Mouse (Mus musculus) adrenal gland, postnatal 36 days (tissue): Measurements from ENCODE around the gene March6. TPM values are rescaled to one million over a fixed set of nuclear protein-coding genes. Genes with fewer than 3 reads are reported as not detected.

Experiments used
- DNase-seq, 2 experiments: peaks; one replicate each; pipeline ENCODE4 v3.0.0; 2021; ENCODE audit warnings: mixed read lengths in 1 of 2
- long read RNA-seq, 2 experiments: library from polyadenylated mRNA; stranded (forward); transcript quantifications; one replicate each; pipeline ENCODE4 v2.0.0; 2021; ENCODE audit warnings: borderline sequencing depth in 2 of 2
- total RNA-seq, 2 experiments: library from RNA; stranded (reverse); gene quantifications; 2 replicates each; pipeline ENCODE4 v1.2.3; 2021

The March6 gene
- total RNA-seq: 100 to 1,000 TPM; 132 to 160 TPM
- long read RNA-seq, experiment 1, full-length matches to known transcripts: 10 of 23 reads
- long read RNA-seq, experiment 1, partial matches to known transcripts: 10 of 23 reads
- long read RNA-seq, experiment 1, other reads (novel, unspliced or antisense): 3 of 23 reads
- long read RNA-seq, experiment 2, full-length matches to known transcripts: 3 of 5 reads
- long read RNA-seq, experiment 2, partial matches to known transcripts: 2 of 5 reads
- long read RNA-seq, experiment 2, other reads (novel, unspliced or antisense): 0 of 5 reads

GRCm38 (mm10) chr15:31530659-31531445 is at the start of gene March6:
TSS of gene March6 (minus strand) at chr15:31531053.
- DNase-seq: peak; percentile 90 to 96

- no peak for DNase-seq
Observed at GRCm38 (mm10) chr15:31576076-31576475, 45.2 kb upstream of the March6 start.

- no peak for DNase-seq
Observed at GRCm38 (mm10) chr15:31573692-31574091, 42.8 kb upstream of the March6 start.

GRCm38 (mm10) chr15:31573287-31573686 is 42.4 kb upstream of the March6 start:
- DNase-seq: no peak

- peak in 1 of 2 experiments; percentile 58 for DNase-seq
Observed at GRCm38 (mm10) chr15:31571906-31572722, 41.3 kb upstream of the March6 start.

GRCm38 (mm10) chr15:31570959-31571358 is 40.1 kb upstream of the March6 start:
- DNase-seq: peak in 1 of 2 experiments; percentile 50

GRCm38 (mm10) chr15:31569325-31570022 is 38.6 kb upstream of the March6 start:
- DNase-seq: peak; percentile 63 to 80

GRCm38 (mm10) chr15:31568581-31568996 is 37.7 kb upstream of the March6 start:
- DNase-seq: peak; percentile 82 to 92

GRCm38 (mm10) chr15:31567431-31567830 is 36.6 kb upstream of the March6 start:
- DNase-seq: peak in 1 of 2 experiments; percentile 46

GRCm38 (mm10) chr15:31565786-31566185 is 34.9 kb upstream of the March6 start:
- DNase-seq: no peak

GRCm38 (mm10) chr15:31565184-31565583 is 34.3 kb upstream of the March6 start, which contains the start of gene Cmbl:
TSS of gene Cmbl (plus strand) at chr15:31565389.
- DNase-seq: peak; percentile 53 to 55

- peak; percentile 43 to 63 for DNase-seq
Observed at GRCm38 (mm10) chr15:31563577-31564546, 33.0 kb upstream of the March6 start.

GRCm38 (mm10) chr15:31562847-31563246 is 32.0 kb upstream of the March6 start:
- no peak for DNase-seq

GRCm38 (mm10) chr15:31561976-31562375 is 31.1 kb upstream of the March6 start:
- no peak for DNase-seq

- DNase-seq: peak; percentile 58 to 68
Observed at GRCm38 (mm10) chr15:31561390-31561789, 30.5 kb upstream of the March6 start.

- no peak for DNase-seq
Observed at GRCm38 (mm10) chr15:31554855-31555254, 24.0 kb upstream of the March6 start.

GRCm38 (mm10) chr15:31550381-31550780 is 19.5 kb upstream of the March6 start:
- DNase-seq: no peak

- DNase-seq: no peak
Observed at GRCm38 (mm10) chr15:31547421-31547820, 16.6 kb upstream of the March6 start.

GRCm38 (mm10) chr15:31546291-31546690 is 15.4 kb upstream of the March6 start:
- DNase-seq: no peak

- DNase-seq: no peak
Observed at GRCm38 (mm10) chr15:31545058-31545457, 14.2 kb upstream of the March6 start.
